ENCODE assay signal across 8 mouse cellular contexts in the genomic region with DNA sequence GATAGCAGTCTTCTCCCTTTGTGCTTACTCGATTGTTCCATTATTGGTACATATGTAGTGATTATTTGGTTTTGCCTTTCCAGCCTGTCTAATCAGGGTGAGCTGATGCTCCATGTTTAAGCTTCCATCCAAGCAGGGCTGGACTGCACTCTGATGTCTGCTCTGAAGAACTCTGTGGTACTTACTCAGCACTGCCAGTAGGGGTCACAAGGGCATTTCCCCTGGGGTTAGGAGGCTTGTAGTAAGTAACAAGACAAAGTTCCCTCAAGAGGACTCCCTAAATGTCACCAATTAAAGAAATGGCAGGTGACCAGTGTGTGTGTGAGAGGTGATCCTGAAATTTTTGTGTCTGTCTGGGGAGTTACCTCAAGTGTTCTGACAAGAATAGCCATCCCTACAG.
A peak's percentile ranks its signal among the peaks of the same experiment; 100 is the strongest.
DNase-seq lines count a peak whose midpoint lies in the region; ATAC-seq and TF ChIP-seq lines count a peak whose summit lies in the region.

No protein-coding gene starts in this region.

- WGBS in lung, embryonic 14.5 days, result 73% methylated on average over 1 of the region's 1 CpGs

- H3K4me1 ChIP-seq in lung, embryonic 14.5 days (ENCODE audit: insufficient read depth), result no peaks in the 10 kb centered on the region

- no peak overlapping the region for H3K27ac ChIP-seq in lung, embryonic 14.5 days (ENCODE audit: low read depth)

- H3K36me3 ChIP-seq in lung, embryonic 14.5 days (ENCODE audit: insufficient read depth), result no peaks in the 10 kb centered on the region

- H3K9ac ChIP-seq in lung, embryonic 14.5 days, result no peak overlapping the region

- no peak overlapping the region for H3K4me3 ChIP-seq in lung, embryonic 14.5 days (ENCODE audit: low read depth, low read length)

- H3K4me2 ChIP-seq in lung, embryonic 14.5 days, result no peak overlapping the region

- no peak for ATAC-seq in lung, embryonic 14.5 days (ENCODE audit: insufficient read depth)
- ATAC-seq in neutrophil, adult 5-6 weeks (ENCODE audit: extremely low read depth, insufficient number of reproducible peaks, low FRiP score, poor library complexity, severe bottlenecking), result peak; percentile 41; the same call in 1 of the 2 replicates

- no peaks in the 10 kb centered on the region for H3K27me3 ChIP-seq in lung, embryonic 14.5 days (ENCODE audit: insufficient read depth, low read length)

- no peaks in the 10 kb centered on the region for H3K9me3 ChIP-seq in lung, embryonic 14.5 days (ENCODE audit: low read depth, low read length)

- peak; percentile 56 for TF ChIP-seq CTCF in lung, embryonic 14.5 days (IDR thresholded peaks at IDR 0.05; ENCODE audit: low read depth)

- intact Hi-C loops in left cerebral cortex, postnatal 36 days (cut with DNase I), result no loop called here

- peak; percentile 8 to 58 for DNase-seq in adrenal gland, adult (ENCODE audit: inconsistent age in 2 of 2, low spot score in 1 of 2)
- no peak for DNase-seq in adrenal gland, adult 8-10 months
- DNase-seq in lung, embryonic 14.5 days, result no peak
- DNase-seq in lung, postnatal 36 days, result no peak
- peak; percentile 48 for DNase-seq in heart, postnatal 4 days
- no peak for DNase-seq in left cerebral cortex, postnatal 36 days (ENCODE audit: low spot score in 2 of 2)
- no peak for DNase-seq in urinary bladder, postnatal 4 days (ENCODE audit: low spot score in 2 of 2)

Comparison
In these comparisons a context has a peak if more than half of its experiments do, and no peak if none do; other contexts are left out.
1. DNase-seq: peak in adrenal gland, adult (2 of 2) and heart, postnatal 4 days (single experiment); none in adrenal gland, adult 8-10 months (single experiment), lung, embryonic 14.5 days (single experiment), lung, postnatal 36 days (single experiment), left cerebral cortex, postnatal 36 days (0 of 2) and urinary bladder, postnatal 4 days (0 of 2).